Mouse (Mus musculus) cerebellum, adult 2 months (tissue): ENCODE measurements around the gene Olfml2a.

ENCODE experiments used
- CTCF ChIP-seq: fragments of 200-500 bp; IDR thresholded peaks from 2 replicates; pipeline ENCODE4 v1.5.1; 2011; ENCODE audit warnings: low read depth, mild to moderate bottlenecking, control low read depth, low read length, moderate library complexity, borderline replicate concordance; ENCODE audit not compliant: insufficient read depth
- POLR2A ChIP-seq: fragments of 200-500 bp; IDR thresholded peaks from 2 replicates; pipeline ENCODE4 v1.6.1; 2011; ENCODE audit warnings: low read length, control low read depth, borderline replicate concordance; ENCODE audit not compliant: insufficient read depth

DNA sequence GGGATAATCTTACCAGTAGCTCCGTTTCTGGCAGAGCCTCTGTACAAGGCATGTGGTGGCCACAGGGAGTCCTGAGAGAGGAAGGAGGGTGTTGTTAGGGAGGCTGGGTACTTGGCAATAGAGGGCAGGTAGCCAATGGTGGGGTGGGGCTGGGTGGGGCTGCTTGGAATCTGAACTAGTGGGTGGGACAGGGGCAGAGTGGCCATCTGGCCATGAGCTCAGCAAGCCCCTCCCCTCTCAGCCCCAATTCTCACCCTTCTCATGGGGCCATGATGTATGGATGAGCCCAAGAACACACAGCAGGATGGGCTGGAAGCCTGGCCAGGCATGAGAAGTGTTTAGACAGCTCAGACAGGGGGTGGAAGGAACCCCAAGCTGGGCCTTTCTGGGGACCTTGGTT, 55.6 kb downstream of the Olfml2a start:
- TF ChIP-seq CTCF = no peak
- TF ChIP-seq POLR2A = no peak
